Mouse (Mus musculus) myocyte (in vitro differentiated cells): ENCODE measurements around the gene Adgre5. TPM values are rescaled to one million over a fixed set of nuclear protein-coding genes. Genes with fewer than 3 reads are reported as not detected.

Experiments
- H3K27me3 ChIP-seq: one replicate; pipeline ENCODE4 v1.6.1; 2011; ENCODE audit not compliant: control insufficient read depth, insufficient read depth, insufficient read length
- H3K36me3 ChIP-seq: one replicate; pipeline ENCODE4 v1.6.1; 2011; ENCODE audit not compliant: control insufficient read depth, insufficient read depth
- H3K4me2 ChIP-seq: one replicate; pipeline ENCODE4 v1.6.1; 2011; ENCODE audit warnings: low read depth, control low read depth
- H3K4me3 ChIP-seq: one replicate; pipeline ENCODE4 v1.5.1; 2011; ENCODE audit warnings: mild to moderate bottlenecking, control low read depth, moderate library complexity
- H3K79me2 ChIP-seq: one replicate; pipeline ENCODE4 v1.6.1; 2011; ENCODE audit not compliant: control insufficient read depth, insufficient read depth
- H3ac ChIP-seq: one replicate; pipeline ENCODE4 v1.6.1; 2011; ENCODE audit not compliant: control insufficient read depth, insufficient read length
- CEBPB ChIP-seq: IDR thresholded peaks from 2 replicates; pipeline ENCODE4 v1.6.1; 2011; ENCODE audit warnings: mild to moderate bottlenecking, moderate library complexity; ENCODE audit not compliant: poor library complexity, insufficient read depth, severe bottlenecking
- E2F4 ChIP-seq: IDR thresholded peaks from one replicate; pipeline ENCODE4 v1.6.1; 2011; ENCODE audit warnings: mild to moderate bottlenecking, control low read depth, moderate library complexity; ENCODE audit not compliant: insufficient read depth
- MAX ChIP-seq: IDR thresholded peaks from one replicate; pipeline ENCODE4 v1.6.1; 2011; ENCODE audit warnings: low read depth, mild to moderate bottlenecking, control low read depth
- MYOD1 ChIP-seq, 3 experiments: IDR thresholded peaks; one replicate each; pipeline ENCODE4 v1.6.1; 2011; ENCODE audit warnings: control low read depth in 2 of 3, low read depth in 2 of 3, mild to moderate bottlenecking in 2 of 3, moderate library complexity in 1 of 3; ENCODE audit not compliant: insufficient read length in 2 of 3, control insufficient read depth in 1 of 3
- MYOG ChIP-seq, 3 experiments: IDR thresholded peaks; one replicate each; pipeline ENCODE4 v1.6.1; 2011; ENCODE audit warnings: control low read depth in 2 of 3, low read depth in 2 of 3, mild to moderate bottlenecking in 2 of 3; ENCODE audit not compliant: insufficient read length in 2 of 3, control insufficient read depth in 1 of 3, insufficient read depth in 1 of 3
- POLR2A ChIP-seq: IDR thresholded peaks from one replicate; pipeline ENCODE4 v1.6.1; 2011; ENCODE audit warnings: low read depth, mild to moderate bottlenecking, control low read depth, moderate library complexity; ENCODE audit not compliant: insufficient read length
- POLR2AphosphoS2 ChIP-seq: IDR thresholded peaks from one replicate; pipeline ENCODE4 v1.6.1; 2011; ENCODE audit warnings: low read depth, control low read depth; ENCODE audit not compliant: insufficient read length
- REST ChIP-seq: IDR thresholded peaks from one replicate; pipeline ENCODE4 v1.6.1; 2011; ENCODE audit warnings: mild to moderate bottlenecking, control low read depth, moderate library complexity; ENCODE audit not compliant: insufficient read depth, insufficient read length
- SRF ChIP-seq: IDR thresholded peaks from one replicate; pipeline ENCODE4 v1.6.1; 2011; ENCODE audit warnings: low read depth; ENCODE audit not compliant: control insufficient read depth, insufficient read length
- TCF12 ChIP-seq: IDR thresholded peaks from one replicate; pipeline ENCODE4 v1.6.1; 2011; ENCODE audit warnings: mild to moderate bottlenecking, control low read depth; ENCODE audit not compliant: poor library complexity, insufficient read depth, severe bottlenecking
- TCF3 ChIP-seq: IDR thresholded peaks from one replicate; pipeline ENCODE4 v1.6.1; 2011; ENCODE audit warnings: low read depth, control low read depth; ENCODE audit not compliant: insufficient read length
- USF1 ChIP-seq: IDR thresholded peaks from one replicate; pipeline ENCODE4 v1.6.1; 2011; ENCODE audit warnings: low read depth, mild to moderate bottlenecking, control low read depth, moderate library complexity
- polyA plus RNA-seq: library from polyadenylated mRNA; unstranded; fragments of >200 nt; fragmentation: generic; extraction: Trizol; gene quantifications from one replicate; pipeline ENCODE4 v1.2.1, GENCODE M21; 2012; ENCODE audit warnings: missing spikeins

The Adgre5 gene
- 137 TPM for polyA plus RNA-seq

GRCm38 (mm10) chr8:83740976-83741741 is at the start of gene Adgre5:
Gene Adgre5 (minus strand): TSS chr8:83741326.
- Histone ChIP-seq H3K27me3 (no peaks in the 10 kb centered on the region), H3K79me2 (peaks cover 26% of the 10 kb centered on the region), H3K4me3 (peak within 1 kb of the TSS; percentile 79), H3ac (peak within 1 kb of the TSS; percentile 41), H3K4me2 (peak within 1 kb of the TSS; percentile 85), H3K36me3 (no peaks in the 10 kb centered on the region)
- TF ChIP-seq POLR2AphosphoS2 (peak; percentile 74), POLR2A (peak; percentile 89), MYOD1 (IDR thresholded peaks at IDR 0.05; ENCODE audit: control insufficient read depth in 1 of 3, insufficient read length in 2 of 3, low read depth in 2 of 3) (peak in 1 of 3 experiments; percentile 43), USF1 (no peak), MYOG (IDR thresholded peaks at IDR 0.05; ENCODE audit: control insufficient read depth in 1 of 3, insufficient read depth in 1 of 3, insufficient read length in 2 of 3, low read depth in 2 of 3) (peak in 1 of 3 experiments; percentile 31), REST (no peak)

- Histone ChIP-seq H3K4me2 (no peak overlapping the region), H3K27me3 (peaks cover 13% of the 10 kb centered on the region), H3K79me2 (no peaks in the 10 kb centered on the region), H3K4me3 (no peak overlapping the region), H3K36me3 (no peaks in the 10 kb centered on the region), H3ac (no peak overlapping the region)
- TF ChIP-seq SRF (no peak), TCF12 (no peak), MYOG (IDR thresholded peaks at IDR 0.05; ENCODE audit: control insufficient read depth in 1 of 3, insufficient read depth in 1 of 3, insufficient read length in 2 of 3, low read depth in 2 of 3) (no peak), E2F4 (no peak), POLR2A (no peak), CEBPB (no peak), USF1 (no peak), POLR2AphosphoS2 (no peak), TCF3 (no peak), REST (no peak), MAX (no peak)
Measured at GRCm38 (mm10) chr8:83789826-83790225, 48.7 kb upstream of the Adgre5 start.

- TF ChIP-seq E2F4 (no peak), MYOG (IDR thresholded peaks at IDR 0.05; ENCODE audit: control insufficient read depth in 1 of 3, insufficient read depth in 1 of 3, insufficient read length in 2 of 3, low read depth in 2 of 3) (no peak), REST (no peak), TCF12 (no peak), CEBPB (no peak), POLR2A (no peak), USF1 (no peak), SRF (no peak), MYOD1 (IDR thresholded peaks at IDR 0.05; ENCODE audit: control insufficient read depth in 1 of 3, insufficient read length in 2 of 3, low read depth in 2 of 3) (no peak), POLR2AphosphoS2 (no peak), MAX (no peak), TCF3 (no peak)
Measured at GRCm38 (mm10) chr8:83785046-83785445, 43.9 kb upstream of the Adgre5 start.

GRCm38 (mm10) chr8:83782832-83783558 is 41.9 kb upstream of the Adgre5 start:
- no peak overlapping the region for H3ac ChIP-seq
- H3K4me3 ChIP-seq = no peak overlapping the region
- peaks cover 6% of the 10 kb centered on the region for H3K27me3 ChIP-seq
- H3K79me2 ChIP-seq = no peaks in the 10 kb centered on the region
- TF ChIP-seq CEBPB (no peak), MYOG (IDR thresholded peaks at IDR 0.05; ENCODE audit: control insufficient read depth in 1 of 3, insufficient read depth in 1 of 3, insufficient read length in 2 of 3, low read depth in 2 of 3) (peak in 2 of 3 experiments; percentile 56 to 57), MYOD1 (IDR thresholded peaks at IDR 0.05; ENCODE audit: control insufficient read depth in 1 of 3, insufficient read length in 2 of 3, low read depth in 2 of 3) (peak in 1 of 3 experiments; percentile 46)
- H3K4me2 ChIP-seq = no peak overlapping the region
- H3K36me3 ChIP-seq = no peaks in the 10 kb centered on the region

More at GRCm38 (mm10) chr8:83785046-83785445, 43.9 kb upstream of the Adgre5 start:
- H3K79me2 ChIP-seq = no peaks in the 10 kb centered on the region
- no peak overlapping the region for H3K4me2 ChIP-seq
- no peak overlapping the region for H3K4me3 ChIP-seq
- no peaks in the 10 kb centered on the region for H3K36me3 ChIP-seq
- H3ac ChIP-seq = no peak overlapping the region
- peaks cover 10% of the 10 kb centered on the region for H3K27me3 ChIP-seq
